Mouse (Mus musculus) thymus, adult 2 months (tissue): ENCODE measurements around the gene Ralgds.

Source experiments
- CTCF ChIP-seq: fragments of 200-500 bp; IDR thresholded peaks from 2 replicates; pipeline ENCODE4 v1.5.1; 2012; ENCODE audit warnings: mild to moderate bottlenecking, control low read depth, low read length, moderate library complexity, borderline replicate concordance; ENCODE audit not compliant: control insufficient read depth, poor library complexity, insufficient read depth; ENCODE audit errors: extremely low read depth
- POLR2A ChIP-seq: fragments of 200-500 bp; IDR thresholded peaks from 2 replicates; pipeline ENCODE4 v1.6.1; 2012; ENCODE audit warnings: mild to moderate bottlenecking, low read length, control low read depth, moderate library complexity; ENCODE audit not compliant: control insufficient read depth, poor library complexity, insufficient read depth; ENCODE audit errors: extremely low read depth

DNA sequence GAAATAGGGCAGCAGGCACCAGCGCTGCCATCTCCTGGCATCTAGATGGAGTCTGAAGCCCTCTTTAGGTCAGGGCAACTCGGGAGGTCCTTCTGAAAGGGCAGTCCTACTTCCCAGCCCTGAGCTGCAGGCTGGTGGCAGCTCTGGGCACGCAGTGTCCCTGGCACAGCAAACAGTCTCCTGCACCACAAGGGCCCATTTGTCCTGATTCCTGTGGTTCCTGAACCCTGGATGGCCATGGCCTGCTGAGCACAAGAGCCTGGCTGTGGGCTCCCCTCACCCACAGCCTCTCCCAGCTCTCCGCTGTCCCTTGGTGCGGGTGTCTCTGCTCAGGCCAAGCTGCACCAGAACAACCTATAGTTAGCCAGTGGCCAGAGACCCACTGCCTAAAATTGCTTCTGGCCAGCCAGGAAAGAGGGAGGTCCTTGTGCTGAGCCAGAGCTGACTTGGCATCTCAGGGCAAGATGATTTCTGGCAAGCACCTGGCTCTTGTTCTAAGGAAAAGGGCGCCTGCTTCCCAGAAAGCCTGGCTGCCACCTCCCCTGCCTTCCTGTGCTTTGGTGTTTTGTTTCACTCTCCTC lies 8.7 kb downstream of the Ralgds start:
- TF ChIP-seq CTCF, result no peak
- TF ChIP-seq POLR2A, result no peak
